Mouse (Mus musculus) limb, embryonic 10.5 days (tissue): ENCODE results near the gene Chtop. TPM values are rescaled to one million over a fixed set of nuclear protein-coding genes. Genes with fewer than 3 reads are reported as not detected.

Source experiments
- DNase-seq: peaks from one replicate; pipeline ENCODE4 v3.0.0-alpha.2; 2017; ENCODE audit warnings: low spot score
- H3K27ac ChIP-seq: fragments of 300-500 bp; sonication (generic); 2 replicates; pipeline ENCODE4 v1.5.1; 2016; ENCODE audit warnings: mild to moderate bottlenecking
- H3K27me3 ChIP-seq: fragments of 300-500 bp; sonication (generic); 2 replicates; pipeline ENCODE4 v1.6.1; 2016; ENCODE audit warnings: low read depth, mild to moderate bottlenecking; ENCODE audit not compliant: poor library complexity, severe bottlenecking
- H3K36me3 ChIP-seq: fragments of 300-500 bp; sonication (generic); 2 replicates; pipeline ENCODE4 v1.6.1; 2016; ENCODE audit warnings: mild to moderate bottlenecking, moderate library complexity
- H3K4me1 ChIP-seq: fragments of 300-500 bp; sonication (generic); 2 replicates; pipeline ENCODE4 v1.6.1; 2016
- H3K4me3 ChIP-seq: fragments of 300-500 bp; sonication (generic); 2 replicates; pipeline ENCODE4 v1.5.1; 2016; ENCODE audit warnings: mild to moderate bottlenecking, moderate library complexity
- H3K9me3 ChIP-seq: fragments of 300-500 bp; sonication (generic); replicated peaks from 2 replicates; pipeline ENCODE4 v1.6.1; 2016; ENCODE audit warnings: mild to moderate bottlenecking
- WGBS: fragments of 180-500 bp; shearing (Covaris S2); methylation state at CpG from one replicate; pipeline ENCODE4 v1.1.7; 2016; 5-methylcytosine and 5-hydroxymethylcytosine counted together
- polyA plus RNA-seq: library from polyadenylated mRNA; unstranded; fragments of >200 nt; fragmentation: Nextera tagmentation; extraction: Ambion mirVana; gene quantifications from 2 replicates; pipeline ENCODE4 v1.2.1, GENCODE M21; 2016

Chtop gene
- polyA plus RNA-seq, 1 experiment from 2014 or later = 194 TPM

- peaks cover 40% of the 10 kb centered on the region for H3K27me3 ChIP-seq
- H3K9me3 ChIP-seq = no peaks in the 10 kb centered on the region
- DNase-seq = no peak
- no peak overlapping the region for H3K4me3 ChIP-seq
- H3K27ac ChIP-seq = no peak overlapping the region
- no peaks in the 10 kb centered on the region for H3K36me3 ChIP-seq
- H3K4me1 ChIP-seq = peaks cover 22% of the 10 kb centered on the region
- 91% methylated on average over 10 of the region's 10 CpGs for WGBS
These were observed 41.5 kb downstream of the Chtop start for GRCm38 (mm10) chr3:90467618-90468300.

- H3K27ac ChIP-seq = peak overlapping the region; percentile 68; the same call in 1 of the 2 replicates
- H3K27me3 ChIP-seq = peaks cover 53% of the 10 kb centered on the region
- peak; percentile 66 for DNase-seq
- no peaks in the 10 kb centered on the region for H3K36me3 ChIP-seq
- peaks cover 22% of the 10 kb centered on the region for H3K4me1 ChIP-seq
- peak overlapping the region; percentile 58 for H3K4me3 ChIP-seq
- no peaks in the 10 kb centered on the region for H3K9me3 ChIP-seq
- WGBS = under 1% methylated on average over 15 of the region's 15 CpGs
These were observed 43.0 kb downstream of the Chtop start for GRCm38 (mm10) chr3:90466311-90466766.

- DNase-seq = peak; percentile 69
- Histone ChIP-seq H3K4me1 (peaks cover 22% of the 10 kb centered on the region), H3K27ac (peak within 1 kb of the TSS; percentile 68), H3K9me3 (no peaks in the 10 kb centered on the region), H3K36me3 (no peaks in the 10 kb centered on the region), H3K4me3 (peak within 1 kb of the TSS; percentile 58), H3K27me3 (peaks cover 59% of the 10 kb centered on the region)
- WGBS = under 1% methylated on average over 43 of the region's 49 CpGs
These were observed 43.5 kb downstream of the Chtop start, which contains the start of gene Npr1 for GRCm38 (mm10) chr3:90465686-90466310. Npr1 (minus strand) TSS chr3:90465866.

- H3K4me1 ChIP-seq = peaks cover 22% of the 10 kb centered on the region
These were observed 44.1 kb downstream of the Chtop start for GRCm38 (mm10) chr3:90465081-90465685.

GRCm38 (mm10) chr3:90464552-90465080 lies 44.7 kb downstream of the Chtop start:
- peak overlapping the region; percentile 58 for H3K4me3 ChIP-seq
- 11% methylated on average over 37 of the region's 37 CpGs for WGBS
- H3K27ac ChIP-seq = peak overlapping the region; percentile 68
- no peaks in the 10 kb centered on the region for H3K9me3 ChIP-seq
- H3K27me3 ChIP-seq = peaks cover 65% of the 10 kb centered on the region
- no peaks in the 10 kb centered on the region for H3K36me3 ChIP-seq
- H3K4me1 ChIP-seq = peaks cover 22% of the 10 kb centered on the region
- peak; percentile 49 for DNase-seq

More at GRCm38 (mm10) chr3:90465081-90465685, 44.1 kb downstream of the Chtop start:
- 2% methylated on average over 75 of the region's 75 CpGs for WGBS
- Histone ChIP-seq H3K4me3 (peak overlapping the region; percentile 58), H3K36me3 (no peaks in the 10 kb centered on the region), H3K27me3 (peaks cover 65% of the 10 kb centered on the region), H3K9me3 (no peaks in the 10 kb centered on the region), H3K27ac (peak overlapping the region; percentile 68)
- peak; percentile 68 for DNase-seq

- Histone ChIP-seq H3K27ac (no peak overlapping the region), H3K4me1 (peaks cover 22% of the 10 kb centered on the region), H3K36me3 (no peaks in the 10 kb centered on the region), H3K27me3 (peaks cover 61% of the 10 kb centered on the region), H3K4me3 (no peak overlapping the region), H3K9me3 (no peaks in the 10 kb centered on the region)
- 29% methylated on average over 7 of the region's 7 CpGs for WGBS
- no peak for DNase-seq
These were observed 46.7 kb downstream of the Chtop start for GRCm38 (mm10) chr3:90462579-90462978.

- Histone ChIP-seq H3K9me3 (no peaks in the 10 kb centered on the region), H3K4me1 (peaks cover 22% of the 10 kb centered on the region), H3K4me3 (no peak overlapping the region), H3K27ac (no peak overlapping the region), H3K36me3 (no peaks in the 10 kb centered on the region), H3K27me3 (peaks cover 61% of the 10 kb centered on the region)
- DNase-seq = no peak
- 89% methylated on average over 3 of the region's 3 CpGs for WGBS
These were observed 47.4 kb downstream of the Chtop start for GRCm38 (mm10) chr3:90461935-90462334.

- peaks cover 11% of the 10 kb centered on the region for H3K4me1 ChIP-seq
- DNase-seq = no peak
- H3K27me3 ChIP-seq = peaks cover 51% of the 10 kb centered on the region
- H3K9me3 ChIP-seq = no peaks in the 10 kb centered on the region
- H3K4me3 ChIP-seq = no peak overlapping the region
- H3K27ac ChIP-seq = no peak overlapping the region
- H3K36me3 ChIP-seq = no peaks in the 10 kb centered on the region
- WGBS = 69% methylated on average over 5 of the region's 5 CpGs
These were observed 49.0 kb downstream of the Chtop start for GRCm38 (mm10) chr3:90460315-90460714.

GRCm38 (mm10) chr3:90459727-90460126 lies 49.6 kb downstream of the Chtop start:
- no peaks in the 10 kb centered on the region for H3K9me3 ChIP-seq
- DNase-seq = no peak
- peaks cover 6% of the 10 kb centered on the region for H3K4me1 ChIP-seq
- no peaks in the 10 kb centered on the region for H3K36me3 ChIP-seq
- no peak overlapping the region for H3K27ac ChIP-seq
- H3K27me3 ChIP-seq = peaks cover 45% of the 10 kb centered on the region
- H3K4me3 ChIP-seq = no peak overlapping the region
- WGBS = 82% methylated on average over 9 of the region's 9 CpGs

GRCm38 (mm10) chr3:90454931-90455330 lies 54.4 kb downstream of the Chtop start:
- Histone ChIP-seq H3K27me3 (no peaks in the 10 kb centered on the region), H3K4me3 (no peak overlapping the region), H3K27ac (0 out of 2 replicates have a peak overlapping the region, but pooled peaks have one; percentile 12), H3K4me1 (peaks cover 16% of the 10 kb centered on the region), H3K9me3 (no peaks in the 10 kb centered on the region), H3K36me3 (no peaks in the 10 kb centered on the region)
- no peak for DNase-seq
- 88% methylated on average over 14 of the region's 14 CpGs for WGBS

GRCm38 (mm10) chr3:90451396-90452095 lies 57.8 kb downstream of the Chtop start:
- 50% methylated on average over 10 of the region's 10 CpGs for WGBS
- Histone ChIP-seq H3K27me3 (no peaks in the 10 kb centered on the region), H3K4me3 (peak overlapping the region; percentile 27; the same call in 1 of the 2 replicates), H3K36me3 (no peaks in the 10 kb centered on the region), H3K4me1 (peaks cover 35% of the 10 kb centered on the region), H3K9me3 (no peaks in the 10 kb centered on the region), H3K27ac (peak overlapping the region; percentile 25)
- DNase-seq = no peak

GRCm38 (mm10) chr3:90450874-90451273 lies 58.4 kb downstream of the Chtop start:
- DNase-seq = no peak
- 28% methylated on average over 12 of the region's 12 CpGs for WGBS
- Histone ChIP-seq H3K9me3 (no peaks in the 10 kb centered on the region), H3K36me3 (no peaks in the 10 kb centered on the region), H3K27me3 (no peaks in the 10 kb centered on the region), H3K4me3 (peak overlapping the region; percentile 27), H3K27ac (peak overlapping the region; percentile 25), H3K4me1 (peaks cover 42% of the 10 kb centered on the region)
